Mouse (Mus musculus): Measurements from ENCODE around the gene Ptpn9. TPM values are rescaled to one million over a fixed set of nuclear protein-coding genes. Genes with fewer than 3 reads are reported as not detected.
"Not testable (repeated sequence)": the region's sequence is repeated elsewhere in the genome, so short reads cannot be mapped to it uniquely, and the experiment has no call there.

The Ptpn9 gene
- 43.9 and 47.6 TPM in 2 replicates for polyA plus RNA-seq (2012; rRNA removed)

GRCm38 (mm10) chr9:56994286-56995197 lies at the start of gene Ptpn9:
Gene Ptpn9, plus strand, starts transcription at chr9:56994923.
- peak; percentile 96 for DNase-seq (ENCODE audit: low read depth)
- TF ChIP-seq CTCF (IDR thresholded peaks at IDR 0.05; ENCODE audit: borderline replicate concordance, extremely low read depth, insufficient read depth, insufficient read length) (peak; percentile 51; the same call in 1 of the 2 replicates), POLR2A (IDR thresholded peaks at IDR 0.05; ENCODE audit: borderline replicate concordance, extremely low read depth, insufficient read depth, insufficient read length, poor library complexity, severe bottlenecking) (peak; percentile 81)

- TF ChIP-seq CTCF (IDR thresholded peaks at IDR 0.05; ENCODE audit: borderline replicate concordance, extremely low read depth, insufficient read depth, insufficient read length), result peak; percentile 56; the same call in 1 of the 2 replicates
- DNase-seq (ENCODE audit: low read depth), result peak; percentile 72
These were observed 47.2 kb upstream of the Ptpn9 start for GRCm38 (mm10) chr9:56947481-56947880.

GRCm38 (mm10) chr9:56948699-56949098 lies 46.0 kb upstream of the Ptpn9 start:
- DNase-seq (ENCODE audit: low read depth), result not testable (repeated sequence)

DNA sequence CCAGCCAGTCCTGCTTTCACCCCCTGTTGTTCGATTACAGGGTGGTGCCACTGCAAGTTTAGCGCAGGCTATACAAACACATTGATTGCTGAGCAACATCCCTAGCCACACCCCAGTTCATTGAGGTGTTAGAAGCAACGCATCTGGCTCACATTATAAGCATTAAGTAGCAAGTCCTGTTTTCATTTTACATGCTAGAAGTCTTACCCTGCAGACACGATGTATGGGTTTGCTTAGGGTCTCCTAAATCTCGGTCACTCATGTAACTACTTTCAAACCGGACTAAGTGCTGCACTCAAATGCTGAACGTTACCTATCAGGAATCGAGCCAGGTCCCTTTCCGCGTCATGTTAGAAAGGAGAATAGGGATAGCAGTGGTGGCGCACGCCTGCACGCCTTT lies 45.0 kb upstream of the Ptpn9 start:
- DNase-seq (ENCODE audit: low read depth), result peak; percentile 22
- TF ChIP-seq POLR2A (IDR thresholded peaks at IDR 0.05; ENCODE audit: borderline replicate concordance, extremely low read depth, insufficient read depth, insufficient read length, poor library complexity, severe bottlenecking), result no peak
- TF ChIP-seq CTCF (IDR thresholded peaks at IDR 0.05; ENCODE audit: borderline replicate concordance, extremely low read depth, insufficient read depth, insufficient read length), result no peak

- peak; percentile 99 for DNase-seq (ENCODE audit: low read depth)
- TF ChIP-seq CTCF (IDR thresholded peaks at IDR 0.05; ENCODE audit: borderline replicate concordance, extremely low read depth, insufficient read depth, insufficient read length), result no peak
- TF ChIP-seq POLR2A (IDR thresholded peaks at IDR 0.05; ENCODE audit: borderline replicate concordance, extremely low read depth, insufficient read depth, insufficient read length, poor library complexity, severe bottlenecking), result peak; percentile 68; the same call in 1 of the 2 replicates
These were observed 44.0 kb upstream of the Ptpn9 start, which contains the start of gene Snupn for GRCm38 (mm10) chr9:56950414-56951400. Gene Snupn, plus strand, starts transcription at chr9:56950878.

DNA sequence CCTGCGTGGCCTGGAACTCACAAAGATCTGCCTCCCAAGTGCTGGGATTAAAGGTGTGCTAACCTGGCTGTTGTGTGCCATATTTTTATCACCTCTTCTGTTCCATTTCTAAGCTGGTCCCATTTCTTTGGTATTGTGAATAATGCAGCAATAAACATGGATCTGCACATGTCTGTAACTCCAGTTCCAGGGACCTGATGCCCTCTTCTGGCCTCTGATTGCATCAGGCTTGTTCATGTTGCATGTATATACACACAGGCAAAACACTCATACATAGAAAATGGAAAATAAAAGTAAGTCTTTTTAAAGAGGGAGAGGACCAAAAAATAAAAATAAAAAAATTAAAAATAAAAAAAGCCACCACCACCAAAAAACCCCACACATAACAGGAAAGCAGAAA lies 41.2 kb upstream of the Ptpn9 start:
- DNase-seq (ENCODE audit: low read depth), result no peak
- TF ChIP-seq POLR2A (IDR thresholded peaks at IDR 0.05; ENCODE audit: borderline replicate concordance, extremely low read depth, insufficient read depth, insufficient read length, poor library complexity, severe bottlenecking) (no peak), CTCF (IDR thresholded peaks at IDR 0.05; ENCODE audit: borderline replicate concordance, extremely low read depth, insufficient read depth, insufficient read length) (no peak)

DNA sequence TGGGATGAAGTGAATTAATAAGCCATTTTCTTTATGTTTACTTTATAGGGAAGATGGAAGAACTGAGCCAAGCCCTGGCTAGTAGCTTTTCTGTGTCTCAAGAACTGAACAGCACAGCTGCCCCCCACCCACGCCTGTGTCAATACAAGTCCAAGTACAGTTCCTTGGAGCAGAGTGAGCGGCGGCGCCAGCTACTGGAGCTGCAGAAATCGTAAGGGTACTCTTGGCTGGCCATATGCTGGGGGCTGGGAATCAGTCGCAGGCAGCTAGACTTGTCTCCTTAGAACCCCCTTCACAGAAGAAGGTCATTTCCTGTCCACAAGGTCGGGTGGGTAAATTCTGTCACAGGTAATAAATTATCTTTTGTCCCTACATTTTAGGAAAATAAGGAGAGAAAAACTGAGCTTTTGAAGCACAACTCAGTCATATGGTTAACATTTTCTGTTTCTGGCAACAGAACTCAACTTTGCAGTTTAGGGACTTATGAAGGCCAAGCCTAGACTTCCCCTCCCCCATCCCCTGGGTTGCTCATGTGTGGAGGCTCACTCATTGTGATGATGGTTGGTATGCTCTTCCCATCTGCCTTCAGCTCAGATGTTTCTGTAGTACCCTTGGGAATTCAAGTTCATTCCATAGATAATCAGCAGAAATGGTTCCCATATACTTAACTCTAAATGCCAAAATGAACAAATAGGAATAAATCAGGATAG lies 37.6 kb upstream of the Ptpn9 start:
- no peak for DNase-seq (ENCODE audit: low read depth)

DNA sequence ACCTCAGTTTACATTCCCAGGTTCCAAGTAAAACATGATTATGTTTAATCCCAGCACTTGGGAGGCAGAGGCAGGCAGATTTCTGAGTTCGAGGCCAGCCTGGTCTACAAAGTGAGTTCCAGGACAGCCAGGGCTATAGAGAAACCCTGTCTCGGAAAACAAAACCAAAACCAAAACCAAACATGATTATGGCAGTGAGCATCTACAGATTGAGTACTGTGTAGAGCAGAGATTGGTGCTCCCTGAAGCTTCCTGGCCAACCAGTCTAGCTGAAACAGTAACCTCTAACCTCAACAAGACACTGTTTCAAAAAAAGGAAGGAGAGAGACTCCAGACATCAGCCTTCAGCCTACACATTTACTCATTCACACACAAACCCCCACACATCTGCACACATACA lies 36.0 kb upstream of the Ptpn9 start:
- DNase-seq (ENCODE audit: low read depth), result no peak

More for the DNA sequence above, 37.6 kb upstream of the Ptpn9 start:
- no peak for TF ChIP-seq POLR2A (IDR thresholded peaks at IDR 0.05; ENCODE audit: borderline replicate concordance, extremely low read depth, insufficient read depth, insufficient read length, poor library complexity, severe bottlenecking)
- no peak for TF ChIP-seq CTCF (IDR thresholded peaks at IDR 0.05; ENCODE audit: borderline replicate concordance, extremely low read depth, insufficient read depth, insufficient read length)

GRCm38 (mm10) chr9:56961591-56961990 lies 33.1 kb upstream of the Ptpn9 start:
- no peak for DNase-seq (ENCODE audit: low read depth)
- peak; percentile 11; the same call in 1 of the 2 replicates for TF ChIP-seq CTCF (IDR thresholded peaks at IDR 0.05; ENCODE audit: borderline replicate concordance, extremely low read depth, insufficient read depth, insufficient read length)
- no peak for TF ChIP-seq POLR2A (IDR thresholded peaks at IDR 0.05; ENCODE audit: borderline replicate concordance, extremely low read depth, insufficient read depth, insufficient read length, poor library complexity, severe bottlenecking)

More for the DNA sequence above, 36.0 kb upstream of the Ptpn9 start:
- TF ChIP-seq CTCF (IDR thresholded peaks at IDR 0.05; ENCODE audit: borderline replicate concordance, extremely low read depth, insufficient read depth, insufficient read length) (no peak), POLR2A (IDR thresholded peaks at IDR 0.05; ENCODE audit: borderline replicate concordance, extremely low read depth, insufficient read depth, insufficient read length, poor library complexity, severe bottlenecking) (no peak)

GRCm38 (mm10) chr9:56970158-56970557 lies 24.6 kb upstream of the Ptpn9 start:
- no peak for DNase-seq (ENCODE audit: low read depth)
- no peak for TF ChIP-seq CTCF (IDR thresholded peaks at IDR 0.05; ENCODE audit: borderline replicate concordance, extremely low read depth, insufficient read depth, insufficient read length)
- TF ChIP-seq POLR2A (IDR thresholded peaks at IDR 0.05; ENCODE audit: borderline replicate concordance, extremely low read depth, insufficient read depth, insufficient read length, poor library complexity, severe bottlenecking), result no peak

Data from brain, embryonic 14.5 days (tissue).